Mouse (Mus musculus): ENCODE measurements around the gene Loxl1. TPM values are rescaled to one million over a fixed set of nuclear protein-coding genes. Genes with fewer than 3 reads are reported as not detected.

Loxl1 gene
- polyA plus RNA-seq, 1 experiment from 2014 or later, result 54.6 TPM

DNA sequence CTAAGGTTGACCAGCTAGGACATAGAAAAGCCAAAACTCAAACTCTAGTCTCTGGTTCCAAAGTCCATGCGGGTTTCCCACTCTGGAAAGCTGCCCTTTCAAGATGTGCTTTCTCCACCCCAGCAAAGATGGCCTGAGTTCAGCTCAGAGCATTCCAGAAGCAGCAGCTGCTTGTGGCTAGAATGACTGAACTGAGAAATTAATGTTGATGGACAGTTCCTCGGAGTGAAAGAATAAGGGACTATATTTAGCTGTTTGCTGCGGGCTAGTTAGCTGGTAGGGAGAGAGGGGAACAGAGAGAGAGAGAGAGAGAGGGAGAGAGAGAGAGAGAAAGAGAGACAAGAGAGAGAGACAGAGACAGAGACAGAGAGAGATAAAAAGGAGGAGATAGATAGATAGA lies 18.3 kb upstream of the Loxl1 start:
- no peaks in the 10 kb centered on the region for H3K36me3 ChIP-seq
- H3K27ac ChIP-seq, result 0 out of 2 replicates have a peak overlapping the region, but pooled peaks have one; percentile 27
- H3K4me2 ChIP-seq, result no peak overlapping the region
- no peak overlapping the region for H3K9ac ChIP-seq
- WGBS, result 44% methylated on average over 3 of the region's 3 CpGs
- peaks cover 25% of the 10 kb centered on the region for H3K4me1 ChIP-seq (replicated peaks)
- H3K9me3 ChIP-seq (replicated peaks), result no peaks in the 10 kb centered on the region
- no peak for ATAC-seq (replicated peaks; ENCODE audit: insufficient number of reproducible peaks, insufficient read depth, low FRiP score, low read depth)
- H3K27me3 ChIP-seq, result no peaks in the 10 kb centered on the region
- H3K4me3 ChIP-seq, result no peak overlapping the region

DNA sequence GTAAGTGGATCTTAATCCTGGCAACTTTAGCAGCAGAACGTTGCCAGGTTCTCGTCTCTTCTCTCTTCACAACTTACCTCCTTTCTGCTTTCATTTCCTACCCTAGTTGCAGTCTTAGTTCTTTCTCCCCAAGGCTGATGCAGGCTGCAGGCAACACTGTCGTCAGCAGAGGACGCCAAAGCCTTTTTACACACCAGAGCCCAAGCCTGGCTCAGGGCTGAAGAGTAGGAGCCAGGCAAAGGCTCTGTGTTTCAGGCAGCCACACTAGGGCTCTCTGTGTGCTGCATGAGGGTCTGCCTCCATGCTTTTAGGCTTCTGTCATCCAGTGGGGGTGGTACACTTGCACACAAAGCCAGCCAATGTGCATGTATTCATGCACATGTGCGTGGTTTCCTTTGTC lies 17.3 kb upstream of the Loxl1 start:
- Histone ChIP-seq H3K4me2 (no peak overlapping the region), H3K27ac (no peak overlapping the region), H3K4me1 (replicated peaks) (peaks cover 29% of the 10 kb centered on the region), H3K27me3 (no peaks in the 10 kb centered on the region), H3K9ac (no peak overlapping the region), H3K9me3 (replicated peaks) (no peaks in the 10 kb centered on the region), H3K4me3 (no peak overlapping the region), H3K36me3 (no peaks in the 10 kb centered on the region)
- 26% methylated on average over 5 of the region's 5 CpGs for WGBS
- ATAC-seq (replicated peaks; ENCODE audit: insufficient number of reproducible peaks, insufficient read depth, low FRiP score, low read depth), result no peak

DNA sequence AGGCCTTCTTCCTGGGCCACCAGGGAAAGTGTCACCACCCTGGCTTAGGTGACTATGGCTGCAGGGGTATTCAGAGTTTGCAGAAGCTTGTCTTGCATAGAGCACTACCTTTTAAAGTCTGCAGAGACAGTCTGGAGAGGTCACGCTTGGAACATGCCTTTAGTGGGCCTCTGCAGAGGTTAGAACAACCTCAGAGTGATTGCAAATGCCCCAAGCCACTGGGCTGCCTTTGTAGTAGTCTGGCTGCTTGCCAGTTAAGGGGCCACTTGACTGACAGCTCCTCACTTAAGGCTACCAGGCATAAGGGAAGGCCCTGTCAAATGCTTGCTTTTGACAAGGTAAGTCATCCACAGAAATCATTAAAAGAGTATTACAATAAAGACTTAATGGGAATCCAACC lies 14.4 kb upstream of the Loxl1 start:
- no peak overlapping the region for H3K4me2 ChIP-seq
- peaks cover 29% of the 10 kb centered on the region for H3K4me1 ChIP-seq (replicated peaks)
- 0 out of 2 replicates have a peak, but pooled peaks have one; percentile 20 for ATAC-seq (replicated peaks; ENCODE audit: insufficient number of reproducible peaks, insufficient read depth, low FRiP score, low read depth)
- 35% methylated on average over 1 of the region's 1 CpGs for WGBS
- H3K27ac ChIP-seq, result peak overlapping the region; percentile 87
- H3K9ac ChIP-seq, result no peak overlapping the region
- no peak overlapping the region for H3K4me3 ChIP-seq
- no peaks in the 10 kb centered on the region for H3K27me3 ChIP-seq
- no peaks in the 10 kb centered on the region for H3K9me3 ChIP-seq (replicated peaks)
- no peaks in the 10 kb centered on the region for H3K36me3 ChIP-seq

DNA sequence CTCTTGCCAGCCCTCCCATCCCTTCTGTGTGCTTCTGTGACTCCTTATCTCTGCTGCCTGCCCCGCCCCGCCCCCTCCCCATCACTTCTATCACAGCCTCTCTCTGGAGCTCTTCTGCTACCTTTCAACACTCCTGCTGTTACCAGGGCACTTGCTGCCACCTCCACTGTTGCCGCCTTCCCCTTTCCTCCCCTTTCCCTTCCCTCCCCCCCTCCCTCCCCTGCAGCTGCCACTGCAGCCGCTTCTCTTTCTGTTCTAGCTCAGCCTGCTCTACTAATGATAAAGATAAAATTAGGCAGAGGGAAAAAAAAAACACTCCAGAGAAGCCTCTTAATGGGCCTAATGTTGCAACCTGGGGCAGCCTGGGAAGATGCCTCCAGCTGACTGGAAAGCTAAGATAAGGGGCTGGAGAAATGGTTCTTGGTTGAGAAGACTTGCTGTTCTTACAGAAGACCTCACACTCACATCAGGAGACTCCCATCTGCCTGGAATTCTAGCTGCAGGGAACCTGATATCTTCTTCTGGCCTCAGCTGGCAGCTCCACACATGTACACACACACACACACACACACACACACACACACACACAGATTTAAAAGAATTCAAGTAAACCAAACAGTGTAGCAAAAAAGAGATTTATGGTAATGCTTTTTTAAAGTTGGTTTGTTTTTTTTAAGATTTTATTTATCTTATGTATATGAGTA lies 13.6 kb upstream of the Loxl1 start:
- Histone ChIP-seq H3K4me3 (no peak overlapping the region), H3K27me3 (no peaks in the 10 kb centered on the region), H3K4me1 (replicated peaks) (peaks cover 26% of the 10 kb centered on the region), H3K9ac (no peak overlapping the region), H3K9me3 (replicated peaks) (no peaks in the 10 kb centered on the region), H3K27ac (peak overlapping the region; percentile 87), H3K4me2 (peak overlapping the region; percentile 29; the same call in 1 of the 2 replicates), H3K36me3 (no peaks in the 10 kb centered on the region)
- 9% methylated on average over 4 of the region's 4 CpGs for WGBS
- ATAC-seq (replicated peaks; ENCODE audit: insufficient number of reproducible peaks, insufficient read depth, low FRiP score, low read depth), result peak; percentile 93

DNA sequence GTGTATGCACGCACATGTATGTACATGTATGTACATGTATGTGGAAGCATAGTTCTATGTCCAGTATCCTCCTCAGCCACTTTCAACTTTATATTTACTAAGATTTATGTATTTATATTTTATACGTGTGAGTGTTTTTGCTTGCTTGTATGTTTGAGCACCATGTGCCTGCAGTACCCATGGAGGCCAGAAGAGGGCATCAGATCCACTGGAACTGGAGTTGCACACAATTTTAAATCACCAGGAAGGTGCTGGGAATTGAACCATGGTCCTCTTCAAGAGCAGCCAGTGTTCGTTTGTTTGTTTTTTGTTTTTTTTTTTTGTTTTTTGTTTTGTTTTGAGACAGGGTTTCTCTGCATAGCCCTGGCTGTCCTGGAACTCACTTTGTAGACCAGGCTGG lies 8.7 kb upstream of the Loxl1 start:
- H3K4me2 ChIP-seq, result no peak overlapping the region
- WGBS, result 93% methylated on average over 3 of the region's 3 CpGs
- H3K27ac ChIP-seq, result no peak overlapping the region
- no peak for ATAC-seq (replicated peaks; ENCODE audit: insufficient number of reproducible peaks, insufficient read depth, low FRiP score, low read depth)
- H3K36me3 ChIP-seq, result no peaks in the 10 kb centered on the region
- H3K9ac ChIP-seq, result no peak overlapping the region
- peaks cover 13% of the 10 kb centered on the region for H3K4me1 ChIP-seq (replicated peaks)
- no peaks in the 10 kb centered on the region for H3K9me3 ChIP-seq (replicated peaks)
- H3K27me3 ChIP-seq, result no peaks in the 10 kb centered on the region
- no peak overlapping the region for H3K4me3 ChIP-seq

DNA sequence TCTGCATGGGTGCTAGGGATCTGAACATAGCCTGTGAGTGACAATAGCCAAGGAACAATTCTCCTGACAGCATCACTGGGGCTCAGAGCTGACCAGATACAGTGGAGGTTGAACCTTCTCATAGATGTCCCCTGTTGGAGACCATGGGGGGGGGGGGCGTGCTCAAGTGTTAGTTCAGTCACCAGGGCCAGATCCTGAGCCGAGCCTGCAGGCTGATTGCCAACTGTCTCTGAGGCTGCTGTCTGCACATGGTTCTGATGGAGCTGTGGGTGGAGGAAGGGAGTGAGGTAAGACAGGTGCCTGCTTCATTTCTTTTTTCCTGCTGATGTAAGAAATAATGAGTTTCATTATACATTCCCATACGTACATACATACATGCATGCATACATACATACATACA lies 5.3 kb upstream of the Loxl1 start:
- 60% methylated on average over 3 of the region's 3 CpGs for WGBS
- no peak overlapping the region for H3K4me3 ChIP-seq
- no peak for ATAC-seq (replicated peaks; ENCODE audit: insufficient number of reproducible peaks, insufficient read depth, low FRiP score, low read depth)
- H3K27me3 ChIP-seq, result no peaks in the 10 kb centered on the region
- peaks cover 32% of the 10 kb centered on the region for H3K4me1 ChIP-seq (replicated peaks)
- H3K4me2 ChIP-seq, result no peak overlapping the region
- H3K9ac ChIP-seq, result no peak overlapping the region
- H3K9me3 ChIP-seq (replicated peaks), result no peaks in the 10 kb centered on the region
- H3K27ac ChIP-seq, result no peak overlapping the region
- no peaks in the 10 kb centered on the region for H3K36me3 ChIP-seq

DNA sequence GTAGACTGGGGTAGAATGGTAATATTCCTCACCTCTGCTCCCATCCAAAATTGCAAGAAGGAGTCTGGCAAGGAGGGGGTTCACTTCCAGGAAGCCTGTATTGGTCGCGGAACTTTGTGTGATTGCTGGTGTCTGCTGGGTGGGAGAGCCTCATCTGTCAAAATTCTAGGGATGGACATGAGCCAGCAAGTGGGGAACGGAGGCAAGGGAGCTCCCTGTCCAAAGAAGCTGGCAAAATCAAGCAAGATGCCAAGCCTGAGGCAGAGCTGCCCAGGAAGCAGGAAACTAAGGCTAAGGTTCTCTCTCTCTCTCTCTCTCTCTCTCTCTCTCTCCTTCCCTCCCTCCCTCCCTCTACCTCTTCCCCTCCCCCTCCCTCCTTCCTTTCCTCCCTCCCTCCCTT lies 4.4 kb upstream of the Loxl1 start:
- no peak overlapping the region for H3K4me3 ChIP-seq

DNA sequence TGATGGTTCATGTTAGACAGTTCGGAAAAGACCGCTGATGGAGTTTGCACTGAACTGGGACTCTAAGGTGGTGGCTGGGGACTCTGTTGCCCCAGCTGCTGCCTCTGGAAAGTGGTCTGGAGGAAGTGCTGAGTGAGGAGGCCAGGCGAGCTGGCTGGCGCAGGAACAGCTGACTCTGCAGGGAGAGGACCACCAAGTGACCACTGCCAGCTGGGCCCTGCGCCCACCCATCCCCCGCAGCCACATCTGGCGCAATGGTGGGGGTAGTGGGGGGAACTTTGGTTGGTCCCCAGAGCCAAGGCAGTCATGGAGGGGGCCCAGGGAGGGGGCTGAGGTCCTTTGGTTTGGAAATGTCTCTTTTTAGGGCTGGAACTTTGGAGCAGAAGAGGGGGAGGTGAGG lies 3.8 kb upstream of the Loxl1 start:
- WGBS, result 65% methylated on average over 7 of the region's 7 CpGs
- Histone ChIP-seq H3K4me1 (replicated peaks) (peaks cover 47% of the 10 kb centered on the region), H3K27ac (peak overlapping the region; percentile 14; the same call in 1 of the 2 replicates), H3K27me3 (no peaks in the 10 kb centered on the region; the same call in 1 of the 2 replicates), H3K4me3 (no peak overlapping the region), H3K36me3 (no peaks in the 10 kb centered on the region), H3K4me2 (no peak overlapping the region), H3K9ac (no peak overlapping the region), H3K9me3 (replicated peaks) (no peaks in the 10 kb centered on the region)
- ATAC-seq (replicated peaks; ENCODE audit: insufficient number of reproducible peaks, insufficient read depth, low FRiP score, low read depth), result no peak; the same call in 1 of the 2 replicates

More for the DNA sequence above, 4.4 kb upstream of the Loxl1 start:
- no peak for ATAC-seq (replicated peaks; ENCODE audit: insufficient number of reproducible peaks, insufficient read depth, low FRiP score, low read depth)
- no peaks in the 10 kb centered on the region for H3K36me3 ChIP-seq
- no peak overlapping the region for H3K9ac ChIP-seq
- H3K4me2 ChIP-seq, result no peak overlapping the region
- H3K27me3 ChIP-seq, result no peaks in the 10 kb centered on the region
- no peaks in the 10 kb centered on the region for H3K9me3 ChIP-seq (replicated peaks)
- H3K4me1 ChIP-seq (replicated peaks), result peaks cover 42% of the 10 kb centered on the region
- peak overlapping the region; percentile 14; the same call in 1 of the 2 replicates for H3K27ac ChIP-seq
- WGBS, result 52% methylated on average over 3 of the region's 3 CpGs

DNA sequence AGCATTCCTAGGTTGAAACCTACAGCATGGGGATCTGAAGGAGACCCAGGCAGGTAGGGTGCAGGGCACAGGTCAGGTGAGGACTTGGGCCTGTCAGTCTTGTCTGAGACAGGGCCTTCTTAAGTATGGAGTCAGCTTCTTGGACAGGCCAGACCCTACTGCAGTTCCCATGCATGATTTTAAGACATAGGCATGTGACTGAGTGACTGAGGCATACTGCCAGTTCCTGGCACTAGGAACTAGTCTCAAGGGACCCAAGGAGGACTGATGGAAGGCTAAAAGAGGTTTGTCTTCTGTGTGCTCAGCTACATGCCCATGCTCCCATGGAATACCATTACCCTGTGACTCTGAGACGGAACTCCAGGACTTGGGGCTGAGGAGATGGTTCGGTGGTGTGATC lies 2.9 kb upstream of the Loxl1 start:
- Histone ChIP-seq H3K4me1 (replicated peaks) (peaks cover 52% of the 10 kb centered on the region), H3K9me3 (replicated peaks) (no peaks in the 10 kb centered on the region), H3K4me3 (no peak overlapping the region), H3K9ac (no peak overlapping the region), H3K36me3 (no peaks in the 10 kb centered on the region), H3K4me2 (no peak overlapping the region), H3K27ac (peak overlapping the region; percentile 75), H3K27me3 (no peaks in the 10 kb centered on the region; the same call in 1 of the 2 replicates)
- 87% methylated on average over 2 of the region's 2 CpGs for WGBS
- no peak for ATAC-seq (replicated peaks; ENCODE audit: insufficient number of reproducible peaks, insufficient read depth, low FRiP score, low read depth)

DNA sequence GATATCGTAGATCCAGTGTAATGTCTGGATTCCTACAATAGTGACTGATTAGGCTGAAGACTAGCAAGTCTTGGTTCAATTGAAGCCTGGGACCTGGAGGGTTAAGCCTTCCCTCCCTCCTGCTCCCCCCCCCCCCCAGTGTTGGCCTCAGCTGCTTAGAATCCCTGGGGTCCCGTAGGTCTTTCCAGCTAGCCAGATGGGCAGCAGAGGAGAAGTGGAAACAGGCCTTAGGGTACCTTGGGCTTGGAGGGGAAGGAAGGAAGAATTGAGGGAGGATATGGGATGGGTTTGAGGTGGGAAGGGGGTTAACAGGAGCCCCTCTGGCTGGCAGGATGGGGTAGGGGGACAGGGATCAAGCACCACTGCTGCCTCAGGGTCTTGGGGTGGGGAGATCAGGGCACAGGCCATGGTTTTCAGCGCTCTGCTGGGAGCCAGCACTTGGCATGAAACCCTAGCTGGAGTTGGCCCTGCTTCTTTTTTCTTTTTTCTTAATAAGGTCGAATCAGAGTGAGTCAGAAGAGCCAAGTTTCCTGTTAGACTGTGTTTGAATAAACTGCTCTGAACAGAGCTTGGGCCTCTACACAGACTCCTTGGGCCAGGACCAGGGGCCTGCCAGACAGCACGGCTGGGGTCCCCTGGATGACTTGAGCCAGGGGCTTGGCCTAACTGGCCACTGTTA lies 1.8 kb upstream of the Loxl1 start:
- Histone ChIP-seq H3K27ac (peak overlapping the region; percentile 75), H3K4me2 (no peak overlapping the region), H3K4me3 (no peak overlapping the region), H3K36me3 (no peaks in the 10 kb centered on the region), H3K27me3 (no peaks in the 10 kb centered on the region; the same call in 1 of the 2 replicates), H3K9ac (no peak overlapping the region), H3K9me3 (replicated peaks) (no peaks in the 10 kb centered on the region), H3K4me1 (replicated peaks) (peaks cover 58% of the 10 kb centered on the region)
- no peak; the same call in 1 of the 2 replicates for ATAC-seq (replicated peaks; ENCODE audit: insufficient number of reproducible peaks, insufficient read depth, low FRiP score, low read depth)
- WGBS, result 56% methylated on average over 5 of the region's 5 CpGs

DNA sequence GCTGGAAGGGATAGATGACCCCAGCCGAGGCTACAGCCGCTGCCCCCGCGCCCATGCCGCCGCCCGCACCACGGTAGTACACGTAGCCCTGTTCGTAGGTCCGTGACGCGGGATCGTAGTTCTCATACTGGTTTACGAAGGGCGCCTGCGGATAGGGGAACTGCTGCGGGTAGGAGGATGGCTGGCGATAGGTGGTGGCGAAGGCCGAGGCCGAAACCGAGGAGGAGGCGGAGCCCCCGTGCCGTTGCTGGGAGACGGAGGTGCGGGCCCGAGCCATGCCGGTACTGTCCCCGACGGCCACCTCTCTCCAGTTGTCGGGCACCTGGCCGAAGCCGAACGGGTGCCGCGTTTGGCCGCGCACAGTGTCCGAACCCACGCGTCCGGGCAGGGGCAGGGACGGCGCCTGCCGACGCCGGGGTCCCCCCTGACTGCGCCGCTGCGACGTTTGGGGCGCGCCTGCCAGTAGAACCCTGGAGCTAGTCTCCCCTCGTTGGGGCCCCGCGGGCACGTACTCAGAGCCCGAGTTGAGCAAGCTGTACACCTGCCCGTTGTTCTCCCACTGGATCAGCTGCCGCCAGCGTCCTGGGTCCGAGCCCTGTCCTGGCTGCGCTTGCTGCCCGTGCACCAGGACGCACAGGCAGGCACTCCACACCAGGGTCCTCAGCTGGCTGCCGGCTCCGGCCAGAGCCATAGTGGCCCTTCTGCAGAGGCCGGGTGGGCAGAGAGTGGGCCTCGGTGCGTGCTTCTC lies 616 bp downstream of the Loxl1 start:
- ATAC-seq (replicated peaks; ENCODE audit: insufficient number of reproducible peaks, insufficient read depth, low FRiP score, low read depth), result no peak
- Histone ChIP-seq H3K9me3 (replicated peaks) (no peaks in the 10 kb centered on the region), H3K27ac (peak overlapping the region; percentile 79), H3K36me3 (no peaks in the 10 kb centered on the region), H3K4me2 (peak overlapping the region; percentile 79), H3K9ac (peak overlapping the region; percentile 63), H3K4me1 (replicated peaks) (peaks cover 81% of the 10 kb centered on the region), H3K27me3 (no peaks in the 10 kb centered on the region; the same call in 1 of the 2 replicates), H3K4me3 (peak overlapping the region; percentile 56)
- WGBS, result 2% methylated on average over 72 of the region's 72 CpGs
